Mouse (Mus musculus) brain, adult 2 months (tissue): Measurements from ENCODE around the gene Itprip.

Experiments used
- DNase-seq: peaks from one replicate; pipeline ENCODE4 v3.0.0; 2011; ENCODE audit warnings: low read depth, low spot score

Itprip gene

DNA sequence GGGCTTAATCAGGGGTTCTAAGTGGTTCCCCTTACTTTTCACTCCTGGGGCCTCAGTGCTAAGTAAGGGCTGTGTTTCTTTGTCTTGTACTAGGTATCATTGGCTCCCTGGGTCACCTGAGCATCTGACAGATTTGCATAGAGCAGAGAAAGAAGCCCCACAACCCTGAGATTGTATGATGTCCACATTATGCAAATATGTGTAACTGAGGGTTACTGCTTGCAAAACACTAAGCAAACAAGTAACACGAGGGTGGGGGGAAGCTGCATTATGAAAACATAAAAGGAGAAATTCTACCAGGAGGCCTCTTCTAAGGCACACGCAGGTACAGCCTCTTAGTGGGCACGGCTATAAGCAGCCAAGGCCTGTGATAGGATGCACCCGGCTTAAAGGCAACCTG lies 3.8 kb downstream of the Itprip start:
- DNase-seq = no peak

DNA sequence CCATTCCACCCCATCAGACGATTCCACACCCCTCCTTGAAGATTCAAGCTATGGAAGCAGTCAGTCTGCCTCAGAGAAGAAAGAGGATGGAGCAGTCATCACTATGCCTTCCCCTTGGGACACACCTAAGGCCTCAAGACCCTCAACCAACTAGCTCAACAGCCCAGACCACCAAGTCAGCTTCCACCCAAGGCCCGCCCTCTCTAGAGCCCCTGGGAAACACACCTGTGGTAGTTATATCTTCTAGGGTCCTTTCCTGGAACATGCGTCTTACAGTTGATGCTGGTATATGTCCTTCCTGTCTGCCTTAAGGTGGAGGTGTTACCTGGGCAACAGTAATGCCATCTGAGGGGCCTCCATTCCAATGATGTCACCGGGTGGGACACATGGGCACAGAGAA lies 4.9 kb downstream of the Itprip start:
- no peak for DNase-seq

DNA sequence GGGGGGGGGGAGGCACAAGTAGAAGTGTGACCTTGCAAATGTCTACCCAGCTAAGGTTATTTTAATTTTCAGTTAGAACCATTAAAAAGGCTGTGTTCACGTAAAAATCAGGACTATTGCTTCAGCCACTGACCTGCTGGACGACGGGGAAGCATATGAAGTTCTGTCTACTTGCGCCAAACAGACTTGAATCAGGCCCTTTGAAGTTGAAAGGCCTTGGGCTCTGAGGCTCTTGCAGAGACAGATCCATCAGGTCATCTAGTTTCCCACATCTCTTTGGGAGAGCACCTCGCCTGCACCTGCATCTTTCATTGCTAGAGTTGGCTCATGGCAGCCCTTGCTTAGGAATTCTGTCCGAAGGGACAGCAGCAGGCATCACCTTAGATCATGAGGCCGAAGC lies 5.8 kb downstream of the Itprip start:
- no peak for DNase-seq

DNA sequence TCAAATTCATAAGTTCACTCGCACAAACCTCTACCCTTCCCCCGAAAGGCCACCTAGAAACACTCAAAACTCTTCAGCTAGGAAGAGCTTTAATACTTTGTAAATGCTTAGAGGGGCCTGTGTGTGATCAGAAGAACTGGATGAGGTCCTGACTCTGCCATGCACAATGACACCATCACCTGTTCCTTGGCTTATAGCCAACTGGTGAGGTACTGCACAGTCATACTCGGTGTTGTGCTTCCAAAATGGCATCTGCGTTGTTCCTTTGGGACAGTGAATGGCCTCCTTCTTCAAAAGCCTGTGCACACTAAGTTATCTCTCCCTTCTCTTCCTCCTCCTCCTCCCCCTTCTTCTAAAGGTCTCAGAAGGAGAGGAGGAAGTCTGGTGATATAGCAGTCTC lies 8.3 kb downstream of the Itprip start:
- no peak for DNase-seq

DNA sequence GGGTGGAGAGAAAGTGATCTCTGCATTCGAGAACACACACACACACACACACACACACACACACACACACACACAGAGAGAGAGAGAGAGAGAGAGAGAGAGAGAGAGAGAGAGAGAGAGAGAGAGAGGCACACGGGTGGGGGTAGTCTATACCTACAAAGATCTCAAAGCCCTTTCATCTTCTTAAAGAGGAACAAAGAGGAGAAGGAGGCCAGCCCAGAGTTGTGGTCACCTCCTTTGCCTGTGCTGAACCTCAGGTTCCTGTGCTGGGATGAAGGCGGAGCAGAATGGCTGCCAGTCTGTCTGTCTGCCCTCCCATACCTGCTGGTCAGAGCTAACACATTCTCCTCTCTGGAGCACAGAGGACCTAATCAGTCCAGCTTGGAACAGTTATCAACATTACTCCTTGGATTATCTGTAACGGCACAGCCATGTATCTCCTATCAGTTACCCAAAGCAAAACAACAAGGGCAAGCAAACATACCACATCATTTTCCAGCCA lies 8.9 kb downstream of the Itprip start:
- DNase-seq = no peak

DNA sequence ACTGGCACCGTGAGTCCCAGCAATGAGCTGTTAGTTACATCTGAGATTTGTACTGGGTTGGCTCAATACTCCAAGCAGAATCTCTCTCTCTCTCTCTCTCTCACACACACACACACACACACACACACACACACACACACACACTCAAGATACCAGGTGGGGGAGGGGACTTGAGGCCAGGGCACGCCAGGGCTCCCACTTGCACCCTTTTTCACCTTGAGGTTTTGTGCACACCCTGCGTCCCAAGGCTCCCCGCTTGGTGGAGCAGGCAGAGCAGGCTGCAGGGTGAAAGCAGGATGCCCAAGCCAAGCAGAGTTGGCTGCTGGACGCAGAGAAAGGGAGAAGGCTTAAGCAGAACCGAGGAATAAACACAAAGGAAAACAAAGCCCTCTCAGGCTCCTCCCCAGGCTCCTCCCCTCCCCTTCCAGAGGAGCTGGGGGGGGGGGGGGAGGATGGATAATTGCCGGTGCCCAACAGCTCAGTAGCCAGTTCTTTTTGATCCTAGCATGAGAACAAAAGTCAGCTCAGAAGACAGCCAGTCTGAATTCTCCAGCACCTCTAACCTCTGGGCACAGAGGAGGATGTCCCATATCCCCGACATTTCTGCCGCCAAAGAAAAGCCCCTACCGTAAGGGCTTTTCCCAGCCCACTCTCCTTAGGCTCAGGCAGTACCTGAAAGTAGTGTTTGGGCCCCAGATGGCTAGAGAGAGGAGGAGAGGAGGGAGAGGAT lies 9.5 kb downstream of the Itprip start:
- DNase-seq = peak; percentile 8

DNA sequence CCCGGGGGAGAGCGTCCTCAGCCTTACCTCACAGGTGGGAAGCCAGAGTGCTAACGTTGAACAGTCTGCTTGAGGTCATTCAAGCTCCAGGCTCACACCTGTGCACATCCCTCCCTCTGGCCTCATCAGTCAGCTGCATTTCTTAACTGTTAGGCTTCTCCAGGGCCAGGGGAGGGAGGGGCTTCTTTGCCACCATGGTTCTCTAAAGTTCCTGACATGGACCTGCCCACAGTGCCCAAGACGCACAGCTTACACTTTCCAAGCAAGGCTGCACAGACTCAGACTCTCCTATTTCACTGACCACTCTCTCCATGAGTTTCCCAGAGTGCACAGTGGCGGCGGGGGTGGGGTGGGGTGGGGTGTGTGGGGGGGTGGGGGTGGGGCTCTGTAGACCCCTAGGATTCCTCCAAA lies 10.1 kb downstream of the Itprip start:
- DNase-seq = no peak

DNA sequence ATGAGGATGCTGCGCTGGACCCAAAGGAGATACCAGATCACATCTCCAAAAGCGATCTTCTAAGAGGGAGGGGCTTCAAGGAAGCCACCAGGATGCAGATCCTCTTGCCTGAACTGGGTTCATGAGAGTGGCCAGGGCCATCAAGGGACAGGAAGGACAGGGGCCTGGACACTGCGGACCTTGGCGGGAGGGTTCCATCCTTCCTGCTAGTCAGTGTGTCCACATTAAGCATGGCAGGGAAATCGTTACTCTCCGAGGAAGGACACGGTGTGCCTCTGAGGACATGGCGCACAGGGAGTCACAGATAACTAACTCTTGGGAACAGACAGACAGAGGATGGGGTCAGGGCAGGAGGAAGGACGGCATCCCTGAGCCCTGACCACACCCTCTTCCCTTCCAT lies 11.5 kb downstream of the Itprip start:
- DNase-seq = no peak

DNA sequence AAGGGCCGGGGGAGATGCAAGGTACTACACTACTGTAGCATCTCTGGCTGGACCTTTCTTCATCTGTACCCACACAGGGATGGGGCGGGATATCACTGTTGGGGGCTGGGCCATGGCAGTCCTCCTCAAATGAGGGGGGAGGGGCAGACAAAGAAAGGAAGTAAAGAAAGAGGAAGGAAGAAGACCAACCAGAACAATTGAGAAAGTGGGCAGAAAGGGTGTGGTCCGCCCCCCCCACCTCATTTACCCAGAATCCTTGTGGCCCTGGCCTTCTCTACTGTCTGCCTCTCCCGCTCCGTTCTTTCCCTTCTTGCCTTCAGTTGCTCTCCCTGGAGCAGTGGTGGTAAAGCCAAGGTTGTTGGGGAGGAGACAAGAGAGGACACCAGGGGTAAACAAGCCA lies 13.5 kb downstream of the Itprip start:
- no peak for DNase-seq

DNA sequence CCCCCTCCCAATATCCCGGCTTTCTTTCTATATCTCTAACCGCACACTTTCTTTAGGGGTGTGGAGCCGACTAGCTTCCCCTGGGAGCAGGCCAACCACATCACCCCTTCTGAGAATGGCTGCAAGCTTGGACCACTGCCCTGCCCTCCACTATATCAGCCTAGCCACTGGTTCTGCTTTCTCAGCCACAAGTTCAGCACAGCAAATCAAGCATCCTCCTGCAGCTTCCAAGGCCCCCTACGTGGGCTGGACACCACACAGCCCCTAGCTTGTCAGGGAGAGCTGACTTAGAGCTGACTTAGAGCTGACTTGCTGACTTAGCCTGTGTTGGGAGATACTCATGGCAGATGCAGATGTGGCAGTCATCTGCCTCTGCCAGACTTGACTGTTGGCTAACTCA lies 14.0 kb downstream of the Itprip start:
- DNase-seq = no peak

DNA sequence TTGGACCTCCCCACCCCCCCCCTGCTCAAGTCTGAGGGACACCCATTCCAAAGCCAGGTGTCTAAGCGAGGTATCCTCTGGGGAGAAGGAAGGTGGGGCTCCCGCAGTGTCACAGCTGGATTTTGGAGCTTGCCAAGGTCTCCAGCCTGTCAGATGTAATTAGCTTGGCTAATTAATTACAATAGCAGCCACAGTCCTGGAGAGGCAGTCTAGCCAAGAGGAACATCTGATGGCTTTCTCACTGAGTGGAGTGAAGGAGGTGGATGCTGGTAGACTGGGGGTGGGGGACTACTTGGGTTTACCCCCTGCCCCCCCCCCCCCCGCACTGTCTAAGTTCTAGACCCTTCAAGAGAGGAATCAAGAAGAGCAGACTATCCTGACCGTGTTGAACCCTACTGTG lies 15.4 kb downstream of the Itprip start:
- no peak for DNase-seq

DNA sequence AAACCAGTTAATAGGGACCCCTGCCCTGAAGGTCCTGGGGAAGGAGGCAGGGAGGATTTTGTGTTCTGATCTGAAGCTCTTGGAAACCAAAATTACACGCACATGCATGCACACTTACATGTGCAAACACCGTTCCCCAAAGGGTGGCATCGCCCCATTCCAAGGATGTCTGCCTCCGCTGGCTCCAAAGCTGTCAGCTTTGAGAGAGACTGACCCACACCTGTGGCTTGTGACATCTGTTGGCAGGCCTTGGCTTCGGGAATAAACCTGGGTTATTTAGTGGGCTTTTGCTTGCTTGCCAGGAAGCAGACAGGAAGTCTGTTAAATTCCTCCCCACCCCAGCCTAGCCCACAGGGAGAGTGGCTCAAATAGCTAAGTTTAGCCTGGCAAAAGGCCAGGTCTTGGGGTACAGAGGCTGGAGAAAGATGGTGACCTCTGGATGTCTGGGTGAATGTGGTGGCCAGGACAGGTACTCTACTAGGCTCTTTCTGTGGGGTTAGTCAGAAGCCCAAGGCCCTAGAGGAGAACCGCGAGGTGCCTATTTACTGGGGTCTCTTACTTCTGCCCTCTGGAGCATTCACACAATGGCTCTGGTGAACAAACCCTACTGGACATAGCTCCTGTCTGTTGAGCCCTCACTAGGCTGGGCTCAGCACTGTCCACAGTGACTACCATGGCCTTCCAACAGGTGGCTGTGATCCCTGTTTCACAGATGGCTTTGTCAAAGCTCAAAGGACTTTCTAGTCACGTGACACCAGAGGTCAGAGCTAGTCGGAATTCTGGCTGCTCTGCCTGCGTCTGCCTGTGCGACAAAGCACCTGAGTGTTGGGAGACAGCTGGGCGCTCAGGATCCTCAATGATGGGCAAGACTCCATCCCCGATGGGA lies 16.5 kb downstream of the Itprip start:
- DNase-seq = no peak

DNA sequence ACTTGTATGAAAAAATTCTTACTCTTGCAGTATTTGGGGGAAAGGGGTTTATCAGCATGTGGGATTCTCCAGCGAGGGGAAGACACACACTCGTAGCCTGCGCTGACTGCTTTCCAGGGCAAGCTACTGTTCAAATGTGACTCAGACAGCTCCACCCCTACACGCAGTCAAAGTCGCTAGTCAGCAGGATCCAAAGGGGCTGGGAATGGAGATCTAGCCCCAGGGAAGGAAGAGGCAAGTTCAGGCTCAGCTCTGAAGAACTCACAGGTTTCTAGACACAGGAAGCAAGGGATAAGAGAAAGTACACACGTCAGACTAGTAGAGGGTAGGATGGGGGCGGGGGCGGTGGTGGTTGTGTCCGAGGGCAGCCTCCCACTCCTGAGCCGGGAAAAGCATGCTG lies 18.5 kb downstream of the Itprip start:
- DNase-seq = no peak

DNA sequence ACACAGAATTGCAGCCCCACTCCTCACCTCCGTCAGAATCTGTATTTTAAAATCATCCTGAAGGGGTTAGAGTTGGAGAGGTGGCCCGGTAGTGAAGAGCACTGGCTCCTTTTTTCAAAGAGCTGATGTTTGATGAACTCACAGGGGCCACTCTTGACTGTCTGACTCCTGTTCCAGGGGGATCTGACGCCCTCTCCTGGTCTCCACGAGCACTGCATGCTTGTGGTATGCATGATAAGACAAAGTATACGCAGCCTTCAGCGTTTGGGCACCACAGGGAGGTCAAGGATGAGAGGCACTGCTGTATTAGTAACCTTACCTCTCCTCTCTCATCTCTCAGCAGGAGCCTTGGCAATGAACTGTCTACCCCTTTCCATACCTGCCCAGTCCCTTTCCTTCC lies 19.1 kb downstream of the Itprip start:
- DNase-seq = no peak

DNA sequence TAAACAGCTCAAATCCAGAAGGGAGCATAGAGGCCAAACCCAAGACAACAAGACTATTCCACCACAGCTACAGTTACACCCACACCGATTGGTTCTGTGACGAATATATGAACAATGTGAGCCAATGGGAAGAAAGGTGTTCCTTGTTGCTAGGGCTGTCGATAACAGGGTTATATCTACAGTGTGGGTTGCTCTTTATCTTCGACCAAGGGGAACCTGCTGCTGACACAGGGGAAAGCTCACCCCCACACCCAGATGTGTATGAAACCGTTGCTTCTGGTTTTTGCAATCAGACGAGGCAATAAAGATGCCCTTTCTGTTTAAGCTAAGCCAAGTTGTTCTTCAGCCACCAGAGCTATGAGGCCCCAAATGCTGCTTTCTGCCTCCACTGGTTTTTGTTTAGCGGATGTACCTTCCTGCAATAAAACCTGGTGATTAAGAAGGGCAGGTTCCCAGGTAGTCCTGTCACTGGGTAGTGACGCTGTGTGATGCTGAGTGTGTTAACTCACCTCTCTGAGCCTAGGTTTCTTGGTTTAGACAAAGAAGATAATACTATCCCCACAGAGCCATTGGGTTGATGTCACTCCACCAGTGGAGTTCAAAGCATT lies 20.5 kb downstream of the Itprip start:
- no peak for DNase-seq

DNA sequence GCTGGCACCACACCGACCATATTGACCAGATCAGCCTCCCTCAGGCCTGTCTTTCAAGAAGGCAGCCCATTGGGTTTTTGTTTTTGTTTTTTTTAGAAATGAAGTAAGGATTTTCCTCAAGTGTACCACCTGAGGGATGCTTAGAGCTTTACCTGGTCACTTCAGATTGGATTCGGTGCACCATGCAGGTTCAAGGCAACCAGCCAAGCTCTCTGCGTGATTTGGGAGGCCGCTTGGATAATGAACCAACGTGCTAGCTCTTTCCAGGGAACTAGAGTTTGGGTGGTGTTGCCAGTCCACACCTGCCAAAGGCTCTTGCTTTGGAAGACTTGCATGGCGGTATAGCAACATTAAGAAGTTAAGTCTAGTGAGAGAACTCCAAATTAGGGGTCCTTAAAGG lies 26.0 kb downstream of the Itprip start:
- DNase-seq = no peak

DNA sequence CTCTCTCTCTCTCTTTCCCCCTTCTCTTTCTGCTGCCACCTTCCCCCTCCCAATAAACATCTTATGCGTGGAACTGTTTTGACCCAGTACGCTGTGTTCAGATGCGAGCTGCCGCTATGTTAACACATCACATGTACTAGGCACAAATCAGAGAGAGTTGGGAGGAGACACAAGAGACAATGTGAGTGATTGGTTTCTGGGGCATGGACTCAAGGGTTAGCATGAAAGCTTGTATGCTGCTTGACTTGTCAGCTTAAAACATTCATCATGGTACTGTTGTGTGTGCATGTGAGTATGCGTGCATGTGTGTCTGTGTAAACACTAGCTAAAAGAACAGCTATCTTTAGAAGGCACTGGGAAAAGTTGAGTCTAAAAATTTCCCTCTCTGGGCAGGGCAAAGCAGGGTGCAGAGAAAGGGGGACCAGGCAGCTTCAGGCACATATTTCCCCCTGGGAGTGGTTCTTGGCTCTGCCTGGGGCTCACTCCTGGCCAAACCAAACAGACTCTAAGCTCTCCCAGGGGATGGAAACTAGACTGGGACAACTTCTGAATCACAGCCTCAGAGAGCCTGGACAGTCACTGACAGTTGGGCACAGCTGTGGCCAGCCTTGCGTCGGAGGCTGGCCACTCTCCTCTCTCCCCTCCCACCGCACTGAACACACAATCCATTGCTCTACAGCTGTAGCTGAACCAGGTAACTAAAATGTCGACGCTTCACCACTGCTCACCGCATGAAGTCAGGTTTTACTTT lies 27.4 kb downstream of the Itprip start:
- DNase-seq = no peak

DNA sequence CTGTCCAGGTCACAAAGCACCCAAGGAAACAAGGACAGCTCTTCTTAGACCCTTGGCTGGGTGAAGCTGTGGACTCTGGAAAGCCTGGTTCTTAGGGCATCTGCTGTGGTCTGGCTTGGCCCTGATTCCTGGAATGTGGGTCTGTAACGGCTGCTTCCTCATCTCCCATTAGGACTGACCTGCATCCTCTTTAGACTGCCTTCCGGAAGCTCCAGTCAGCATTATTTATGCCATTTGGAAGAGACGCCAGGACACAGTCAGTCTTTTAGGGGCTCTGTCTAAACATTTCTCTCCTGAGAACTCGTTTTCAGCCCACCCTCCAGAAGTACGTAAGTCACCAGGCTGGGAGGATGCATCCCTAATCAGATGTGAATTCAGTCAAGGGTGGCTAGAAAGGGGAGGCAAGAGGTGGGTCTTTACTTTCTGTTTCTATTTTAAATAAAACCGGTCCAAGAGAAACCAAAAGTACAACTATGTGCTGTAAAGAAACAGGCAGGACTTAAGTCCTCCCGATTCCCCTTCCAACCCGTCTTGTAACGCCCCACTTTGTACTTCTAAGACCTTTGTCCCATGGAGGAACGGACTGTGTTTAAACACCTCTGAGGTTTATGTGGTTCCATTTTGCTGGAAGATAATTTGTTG lies 28.5 kb downstream of the Itprip start:
- DNase-seq = no peak

DNA sequence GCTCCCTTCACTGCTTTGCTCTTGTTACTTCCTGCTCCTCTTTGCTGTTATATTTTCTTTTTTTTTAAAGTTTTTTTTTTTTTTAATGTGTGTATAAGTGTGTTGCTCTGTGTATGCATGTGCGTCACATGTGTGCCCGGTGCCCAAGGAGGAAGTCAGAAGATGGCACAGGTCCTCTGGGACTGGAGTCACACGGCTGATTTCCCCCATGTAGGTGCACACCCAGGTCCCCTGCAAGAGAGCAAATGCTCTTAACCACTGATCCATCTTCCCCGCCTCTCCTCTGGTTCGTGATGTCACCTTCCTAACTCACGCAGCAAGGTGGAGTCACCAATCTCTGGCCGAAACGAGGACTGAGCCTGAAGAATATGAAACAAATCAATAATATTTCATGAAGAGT lies 31.1 kb downstream of the Itprip start:
- no peak for DNase-seq

DNA sequence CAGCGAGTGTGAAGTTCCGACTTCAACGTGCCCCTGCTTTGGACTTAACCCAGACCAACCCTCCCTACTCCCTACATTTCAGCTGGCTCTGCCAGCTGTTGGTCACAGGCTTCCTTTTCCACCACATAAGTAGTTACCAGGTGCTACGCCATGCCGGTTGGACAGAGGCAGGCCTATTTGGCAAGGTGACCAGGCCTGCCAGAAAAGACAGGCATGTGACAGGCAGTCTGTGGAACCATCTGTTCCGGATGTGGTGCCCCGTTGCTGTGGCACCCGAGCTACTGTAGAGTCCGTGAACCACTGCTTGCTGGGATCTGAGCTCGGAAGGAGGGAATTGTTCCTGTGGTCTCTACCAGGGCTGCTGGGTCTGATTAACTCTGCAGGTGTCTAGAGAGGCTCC lies 31.7 kb downstream of the Itprip start:
- no peak for DNase-seq

DNA sequence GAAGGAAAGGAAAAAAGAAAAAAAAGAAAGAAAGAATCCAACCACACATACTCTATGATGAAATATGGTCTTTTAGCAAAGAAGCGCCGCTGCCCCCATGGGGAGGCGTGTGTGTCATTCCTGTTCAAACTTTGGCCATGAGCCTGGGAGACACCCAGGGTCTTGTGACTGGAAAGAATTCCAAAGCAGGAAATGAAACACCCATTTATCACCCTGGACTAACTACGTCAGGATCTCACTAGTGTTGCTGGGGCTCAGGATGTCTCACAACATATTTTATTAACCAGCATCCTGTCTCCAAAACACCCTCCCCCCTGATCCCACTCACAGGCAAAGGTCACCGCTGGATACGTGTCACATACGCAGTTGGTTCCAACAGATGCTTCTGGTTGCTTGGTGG lies 32.5 kb downstream of the Itprip start:
- no peak for DNase-seq
